Mouse (Mus musculus) urinary bladder, postnatal 10 days (tissue): ENCODE results near the gene Gm42906.

Experiments used
- DNase-seq: peaks from one replicate; pipeline ENCODE4 v3.0.0; 2022; ENCODE audit warnings: low spot score

The Gm42906 gene

DNA sequence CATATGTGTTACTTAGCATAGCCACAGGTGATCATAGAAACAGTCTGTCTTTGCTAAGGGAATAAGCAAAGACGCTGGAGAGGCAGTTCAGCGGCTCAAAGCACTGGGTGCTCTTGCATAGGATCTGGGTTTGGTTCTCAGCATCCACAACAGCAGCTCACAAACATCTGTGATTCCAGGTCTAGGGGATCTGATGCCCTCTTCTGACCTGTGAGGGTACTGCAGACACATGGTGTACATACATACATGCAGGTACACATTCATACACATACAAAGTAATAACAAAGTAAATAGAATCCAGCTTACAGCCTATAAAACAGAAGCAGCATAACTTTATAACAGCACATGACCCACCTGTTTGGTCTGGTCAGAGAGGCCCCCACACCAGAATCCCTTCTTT is 366.0 kb downstream of the Gm42906 start:
- DNase-seq, result no peak

GRCm38 (mm10) chr5:151060476-151060875 is 367.5 kb downstream of the Gm42906 start:
- no peak for DNase-seq

- DNase-seq, result no peak
Measured at GRCm38 (mm10) chr5:151059772-151060171, 368.2 kb downstream of the Gm42906 start.

DNA sequence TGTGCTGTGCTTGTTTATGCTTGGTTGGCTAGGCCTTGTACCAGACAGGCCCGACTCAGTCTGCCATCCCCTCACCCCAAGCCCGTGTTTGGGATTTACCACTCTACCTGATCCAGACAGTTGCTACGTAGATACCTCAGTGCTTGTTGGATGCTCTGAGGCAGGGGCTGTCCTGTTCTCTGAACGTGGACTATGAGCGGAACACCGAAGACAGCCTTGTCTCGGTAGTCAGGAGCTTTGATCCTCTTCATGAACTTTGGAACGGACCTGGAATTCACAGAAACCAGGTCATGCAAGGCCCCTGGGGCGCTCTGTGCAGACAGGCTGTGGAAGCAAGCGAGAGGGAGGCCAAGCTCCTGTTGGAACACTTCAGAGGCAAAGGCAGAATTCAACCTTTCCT is 368.6 kb downstream of the Gm42906 start:
- no peak for DNase-seq

DNA sequence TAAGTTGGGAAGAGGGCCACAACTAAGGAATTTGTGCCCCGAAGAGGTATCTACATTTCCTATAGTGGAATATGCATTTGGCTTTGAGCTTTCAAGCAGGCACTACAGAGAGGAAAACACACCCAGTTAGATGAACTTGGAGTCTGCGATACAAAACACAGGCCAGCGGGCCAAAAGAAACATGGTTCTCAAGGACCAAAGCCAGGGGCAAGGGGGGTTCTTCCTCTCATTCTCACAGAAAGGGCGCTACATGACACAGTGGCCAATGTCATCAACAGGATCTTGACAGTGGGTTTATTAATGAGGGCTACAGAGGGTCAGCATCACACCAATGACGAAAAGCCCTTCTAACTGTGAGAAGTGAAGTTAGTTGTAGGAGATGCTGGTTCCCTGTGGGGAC is 370.2 kb downstream of the Gm42906 start:
- no peak for DNase-seq

GRCm38 (mm10) chr5:151056920-151057294 is 371.1 kb downstream of the Gm42906 start:
- DNase-seq, result no peak

- DNase-seq, result no peak
Measured at GRCm38 (mm10) chr5:151056255-151056919, 371.6 kb downstream of the Gm42906 start.

GRCm38 (mm10) chr5:151055426-151056090 is 372.4 kb downstream of the Gm42906 start:
- no peak for DNase-seq

GRCm38 (mm10) chr5:151054743-151055114 is 373.2 kb downstream of the Gm42906 start:
- DNase-seq, result no peak

DNA sequence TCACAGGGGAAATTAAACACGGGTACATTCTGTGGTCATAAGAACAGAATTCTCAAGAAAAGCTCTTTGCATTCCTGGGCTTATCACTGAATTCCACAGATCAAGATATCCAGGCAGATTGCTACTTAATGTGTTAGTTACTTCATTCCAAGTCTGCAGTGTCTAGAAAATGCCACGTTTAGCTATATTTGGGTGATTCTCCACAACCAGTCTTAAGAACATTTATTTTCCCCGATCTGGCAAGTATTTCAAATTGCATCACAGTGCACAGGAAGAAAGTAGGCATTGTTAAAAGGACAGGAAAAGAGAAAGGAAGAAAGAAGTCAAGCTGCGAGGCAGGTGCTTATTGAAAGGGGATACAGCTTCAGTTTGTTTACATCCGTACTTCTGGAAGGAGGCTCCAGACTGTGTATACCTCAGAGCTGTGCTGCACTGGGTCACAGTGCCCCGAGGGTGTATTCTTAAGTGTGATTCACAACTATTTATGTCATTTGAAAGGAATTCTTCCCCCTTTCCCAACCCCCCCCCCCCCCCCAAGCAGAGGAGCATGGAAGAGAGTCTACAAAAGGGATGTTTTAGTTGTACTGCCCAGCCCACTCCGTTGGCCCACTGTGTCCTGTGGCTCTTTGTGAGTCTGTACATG is 373.7 kb downstream of the Gm42906 start:
- no peak for DNase-seq

DNA sequence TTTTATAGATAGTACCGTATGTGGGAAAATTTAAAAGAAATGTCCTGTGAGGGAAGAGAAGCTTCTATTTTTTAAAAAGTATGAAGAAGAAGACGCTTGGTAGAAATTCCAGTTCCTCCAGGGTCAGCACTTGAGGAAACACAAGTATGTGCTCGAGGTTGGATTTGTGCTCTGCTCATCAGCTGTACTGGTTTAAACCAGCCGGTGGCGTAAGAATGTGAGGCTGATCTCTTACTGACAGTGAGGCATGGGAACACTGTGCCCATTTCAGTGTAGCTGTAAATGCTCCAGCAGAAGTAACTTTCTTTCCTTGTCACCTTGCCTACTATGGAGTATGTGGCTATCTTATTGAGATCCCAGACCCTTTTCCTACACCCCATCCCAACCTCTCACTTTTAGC is 374.8 kb downstream of the Gm42906 start:
- no peak for DNase-seq

DNA sequence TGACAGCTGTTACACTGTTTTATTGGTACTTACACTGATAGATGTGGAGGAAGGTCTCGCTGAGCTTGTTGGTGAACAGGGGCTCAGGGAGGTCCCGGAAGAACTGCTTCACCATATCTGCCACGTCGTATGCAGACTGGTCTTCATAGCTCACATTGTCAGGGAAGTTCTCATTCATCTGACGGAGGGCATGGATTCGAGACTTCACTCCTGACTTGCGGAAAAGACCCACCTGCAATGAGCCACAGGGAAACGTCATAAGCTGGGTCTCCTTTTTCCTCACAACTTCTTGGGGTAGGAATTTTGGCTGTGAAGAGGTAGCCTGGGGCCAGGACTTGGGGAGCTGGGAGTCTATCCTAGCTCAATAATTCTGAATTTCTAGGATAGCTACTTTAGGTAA is 375.6 kb downstream of the Gm42906 start:
- no peak for DNase-seq

DNA sequence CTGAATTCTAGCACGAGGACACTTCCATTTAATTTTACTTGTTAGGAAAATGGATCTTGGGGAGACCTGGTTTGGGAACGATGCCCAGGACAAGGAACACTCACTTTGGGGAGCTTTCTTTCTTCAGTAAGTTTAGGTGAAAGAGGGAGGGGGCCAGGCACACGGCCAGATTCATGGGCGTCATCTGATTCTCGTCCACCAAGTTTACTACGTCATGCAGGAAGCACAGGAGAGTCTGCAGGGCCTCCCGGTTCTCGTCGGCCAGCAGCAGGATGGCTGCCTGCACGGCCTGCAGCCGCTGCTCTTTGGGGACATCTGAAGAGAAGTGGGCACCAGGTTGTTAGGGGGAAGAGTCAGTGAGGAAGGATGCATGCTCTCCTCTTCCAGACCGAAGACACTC is 380.5 kb downstream of the Gm42906 start:
- no peak for DNase-seq

DNA sequence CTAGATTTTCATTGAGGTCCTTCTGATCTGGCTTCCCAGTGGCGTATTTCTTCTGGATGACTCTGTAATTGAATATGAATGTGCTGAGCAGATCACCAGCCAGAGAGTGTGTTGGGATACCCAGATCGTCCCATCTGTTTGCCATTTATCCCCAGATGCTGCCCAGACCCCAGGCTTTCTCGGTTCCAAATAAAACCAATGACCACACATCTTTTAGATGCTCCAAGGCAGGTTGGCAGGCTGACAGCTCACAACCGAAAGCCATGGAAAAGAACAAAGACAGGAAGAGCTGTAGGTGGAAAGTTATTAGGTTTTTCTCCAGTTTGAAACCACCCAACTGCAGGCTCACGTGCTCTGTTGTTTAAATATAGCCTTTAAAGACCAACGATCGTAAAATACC is 381.0 kb downstream of the Gm42906 start:
- no peak for DNase-seq

DNA sequence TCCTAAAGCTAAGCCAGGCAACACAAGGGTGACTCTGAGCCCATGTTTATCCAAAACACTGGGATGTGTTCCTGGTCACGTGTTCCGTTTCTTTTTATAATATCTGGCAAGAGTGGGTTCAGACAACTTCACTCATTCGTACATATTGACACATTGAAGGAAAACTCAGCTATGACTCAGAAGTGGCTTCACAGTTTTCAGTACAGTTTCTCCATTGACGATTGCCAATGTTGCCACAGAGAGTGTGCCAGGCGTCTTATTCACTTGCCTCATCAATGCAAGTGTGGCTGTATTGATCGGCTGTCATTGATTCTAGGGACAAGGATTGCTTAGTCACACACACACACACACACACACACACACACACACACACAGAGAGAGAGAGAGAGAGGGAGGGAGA is 381.8 kb downstream of the Gm42906 start:
- DNase-seq, result no peak

- DNase-seq, result no peak
Measured at GRCm38 (mm10) chr5:151042911-151043310, 385.1 kb downstream of the Gm42906 start.

- DNase-seq, result no peak
Measured at GRCm38 (mm10) chr5:151037871-151038270, 390.1 kb downstream of the Gm42906 start.

- no peak for DNase-seq
Measured at GRCm38 (mm10) chr5:151034715-151035512, 393.0 kb downstream of the Gm42906 start.

- DNase-seq, result no peak
Measured at GRCm38 (mm10) chr5:151028906-151029305, 399.1 kb downstream of the Gm42906 start.

GRCm38 (mm10) chr5:151027171-151027570 is 400.8 kb downstream of the Gm42906 start:
- DNase-seq, result no peak

DNA sequence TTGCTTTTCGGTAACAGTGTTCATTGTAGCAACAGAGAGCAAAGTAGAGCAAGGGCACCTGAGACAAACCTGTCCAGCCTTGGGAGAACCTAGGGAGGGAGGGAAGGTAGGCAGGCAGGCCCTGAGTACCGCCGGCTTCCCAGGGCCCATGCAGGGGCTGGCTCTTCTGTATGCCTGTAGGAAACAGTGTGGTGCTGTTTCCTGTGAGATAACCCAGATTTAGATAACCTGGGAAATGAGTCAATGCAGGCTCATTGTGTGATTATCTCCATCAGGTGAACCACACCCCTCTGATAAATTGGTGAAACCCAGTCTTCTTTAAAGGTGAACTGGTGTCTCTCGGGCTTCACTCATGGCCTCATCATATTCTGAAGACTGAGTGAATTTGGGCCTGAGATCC is 401.9 kb downstream of the Gm42906 start:
- no peak for DNase-seq

GRCm38 (mm10) chr5:151024483-151024882 is 403.5 kb downstream of the Gm42906 start:
- no peak for DNase-seq

DNA sequence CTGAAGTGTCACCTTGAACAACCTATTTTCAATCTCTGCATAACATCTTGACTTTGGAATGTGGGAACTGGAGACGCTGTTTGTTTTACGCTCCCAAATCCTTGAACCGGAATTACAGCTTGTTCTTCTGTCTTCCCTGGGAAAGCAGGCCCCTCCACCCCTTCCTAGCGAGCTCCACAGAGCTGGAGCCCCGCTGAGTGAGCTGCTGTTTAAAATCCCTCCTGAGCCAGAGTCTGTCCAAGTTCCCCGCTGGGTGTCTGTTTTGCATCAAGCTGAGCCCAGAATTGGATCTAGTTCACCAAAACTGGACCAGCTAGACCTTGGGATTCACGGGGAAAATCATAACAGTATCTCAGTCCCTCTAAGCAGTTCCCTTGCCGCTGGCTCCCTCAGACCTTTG is 404.5 kb downstream of the Gm42906 start:
- DNase-seq, result no peak
